Mouse (Mus musculus) cerebral cortex, adult 2 months (tissue): ENCODE results near the gene Shisa9.

Experiments used
- WGBS: fragments of 180-500 bp; shearing (Covaris S2); methylation state at CpG from one replicate; pipeline ENCODE4 v1.1.7; 2018; 5-methylcytosine and 5-hydroxymethylcytosine counted together

Gene Shisa9

DNA sequence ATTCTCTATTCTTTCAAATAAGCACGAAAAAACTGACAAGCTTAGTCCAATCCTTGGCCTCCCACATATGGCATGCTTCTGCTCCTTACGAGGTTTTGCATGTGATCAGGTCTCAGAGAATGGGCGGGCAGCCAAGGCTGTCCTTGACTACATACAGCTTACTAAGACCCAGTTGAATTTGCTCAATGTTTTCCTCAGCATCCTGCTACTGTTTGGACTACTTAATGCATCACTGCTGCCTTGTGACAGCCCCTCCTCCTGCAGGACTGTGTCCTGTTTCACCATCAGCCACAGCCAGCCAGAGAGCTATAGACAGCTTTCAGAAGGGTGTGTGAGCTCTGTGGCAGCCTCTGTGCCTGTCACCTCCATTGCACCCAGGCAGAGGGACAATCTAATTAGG lies 92.4 kb downstream of the Shisa9 start:
- WGBS = 34% methylated on average over 3 of the region's 3 CpGs

- WGBS = 75% methylated on average over 2 of the region's 2 CpGs
Observed at GRCm38 (mm10) chr16:12076700-12077099, 92.8 kb downstream of the Shisa9 start.

GRCm38 (mm10) chr16:12083082-12083481 lies 99.2 kb downstream of the Shisa9 start:
- WGBS = 56% methylated on average over 2 of the region's 2 CpGs

- 43% methylated on average over 5 of the region's 5 CpGs for WGBS
Observed at GRCm38 (mm10) chr16:12090604-12091235, 106.8 kb downstream of the Shisa9 start.

DNA sequence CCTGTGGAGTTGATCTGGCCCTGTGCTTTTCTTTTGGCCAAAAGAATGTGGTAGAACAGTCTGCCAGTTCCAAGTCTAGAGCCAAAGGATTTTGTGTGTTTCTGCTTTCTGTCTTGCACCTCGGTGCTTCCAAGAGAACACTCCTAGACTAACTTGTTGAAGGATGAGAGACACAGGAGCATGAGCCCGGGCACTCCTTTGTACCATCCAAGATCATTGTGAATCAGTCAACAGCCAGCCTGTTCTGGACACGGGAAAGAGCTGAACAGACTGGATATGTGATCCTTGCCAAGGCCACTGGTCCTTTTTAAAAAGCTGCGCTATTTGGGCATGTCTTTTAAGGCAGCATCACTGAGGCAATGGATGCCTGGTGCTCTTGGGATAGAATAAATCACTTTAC lies 109.3 kb downstream of the Shisa9 start:
- 53% methylated on average over 4 of the region's 4 CpGs for WGBS

DNA sequence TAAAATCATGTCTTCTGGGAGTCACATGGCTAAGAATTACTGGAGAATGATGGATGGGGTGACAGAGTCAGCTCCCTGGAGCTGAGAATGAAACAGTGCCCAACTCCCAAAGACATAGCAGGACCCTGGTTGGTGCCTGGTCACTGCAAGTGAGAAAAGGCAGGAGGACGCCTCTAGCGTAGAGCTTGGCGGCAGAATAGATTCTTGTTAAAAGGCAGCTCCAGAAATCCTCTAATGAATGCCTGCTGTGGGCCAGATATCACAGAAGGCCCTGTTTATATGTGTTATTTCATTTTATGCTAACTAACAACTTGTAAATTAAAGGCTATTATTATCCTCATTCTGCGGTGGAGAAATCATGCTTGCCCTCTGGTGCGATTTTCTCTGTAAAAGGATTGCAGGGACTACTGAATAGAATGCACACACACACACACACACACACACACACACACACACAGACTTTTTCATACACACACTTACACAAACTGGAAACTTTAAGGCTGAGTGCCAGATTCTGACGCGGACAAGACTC lies 110.9 kb downstream of the Shisa9 start:
- 47% methylated on average over 7 of the region's 7 CpGs for WGBS

DNA sequence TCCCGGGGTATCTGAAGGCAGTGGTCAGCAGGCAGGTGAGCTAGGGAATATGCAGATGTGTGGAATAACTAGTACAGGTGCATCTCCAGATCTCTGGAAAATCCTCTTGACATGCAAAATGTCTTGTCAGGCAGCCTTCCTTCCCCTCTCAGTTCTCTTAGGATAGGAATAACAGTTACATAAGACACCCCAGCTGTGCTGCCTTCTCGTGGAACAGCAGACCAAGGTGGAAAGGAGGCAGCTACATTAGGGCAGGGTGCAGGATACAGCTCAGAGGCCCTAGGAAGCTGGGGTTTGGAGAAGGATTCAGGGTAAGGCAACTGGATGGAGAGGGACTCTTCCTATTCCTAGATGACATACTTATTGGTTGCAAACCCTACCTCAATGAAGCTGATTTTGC lies 111.5 kb downstream of the Shisa9 start:
- 32% methylated on average over 2 of the region's 2 CpGs for WGBS

DNA sequence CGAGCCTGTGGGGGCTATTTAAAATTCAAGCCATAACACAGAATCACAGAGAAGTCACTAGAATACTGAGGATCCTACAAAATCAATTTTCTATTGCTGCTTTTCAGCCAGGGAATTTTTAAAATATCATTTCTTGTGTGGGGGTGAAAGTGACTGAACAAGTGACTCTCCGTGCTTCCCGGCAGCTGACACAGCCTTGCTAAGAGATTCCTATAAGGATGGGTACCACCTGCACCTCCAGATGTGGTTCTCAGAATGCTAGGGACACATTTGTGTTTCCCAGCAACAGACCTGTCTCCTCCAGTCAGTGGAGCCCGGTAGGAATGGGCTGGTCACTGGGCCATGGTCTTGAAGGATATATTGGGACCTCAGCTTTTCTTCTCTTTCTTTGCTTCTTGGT lies 124.5 kb downstream of the Shisa9 start:
- 48% methylated on average over 4 of the region's 4 CpGs for WGBS

GRCm38 (mm10) chr16:12110851-12111437 lies 127.0 kb downstream of the Shisa9 start:
- 39% methylated on average over 5 of the region's 5 CpGs for WGBS

DNA sequence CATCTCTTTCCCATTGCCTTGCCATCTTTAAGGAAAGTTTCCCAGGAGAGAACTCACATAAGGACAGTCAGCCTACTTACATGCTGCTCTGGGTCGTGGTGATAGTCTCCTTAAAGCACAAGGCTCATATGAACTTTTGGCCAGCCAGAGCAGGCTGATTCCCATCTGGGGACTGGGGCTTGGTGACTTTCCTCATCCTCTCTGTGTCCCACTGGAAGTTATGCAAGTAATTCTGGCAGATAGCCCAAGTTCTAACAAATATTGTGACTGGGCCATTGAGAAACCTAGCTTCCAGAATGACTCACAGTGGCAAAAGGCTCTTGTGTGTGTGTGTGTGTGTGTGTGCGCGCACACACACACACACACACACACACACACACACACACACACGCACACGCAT lies 130.5 kb downstream of the Shisa9 start:
- WGBS = 45% methylated on average over 5 of the region's 5 CpGs

DNA sequence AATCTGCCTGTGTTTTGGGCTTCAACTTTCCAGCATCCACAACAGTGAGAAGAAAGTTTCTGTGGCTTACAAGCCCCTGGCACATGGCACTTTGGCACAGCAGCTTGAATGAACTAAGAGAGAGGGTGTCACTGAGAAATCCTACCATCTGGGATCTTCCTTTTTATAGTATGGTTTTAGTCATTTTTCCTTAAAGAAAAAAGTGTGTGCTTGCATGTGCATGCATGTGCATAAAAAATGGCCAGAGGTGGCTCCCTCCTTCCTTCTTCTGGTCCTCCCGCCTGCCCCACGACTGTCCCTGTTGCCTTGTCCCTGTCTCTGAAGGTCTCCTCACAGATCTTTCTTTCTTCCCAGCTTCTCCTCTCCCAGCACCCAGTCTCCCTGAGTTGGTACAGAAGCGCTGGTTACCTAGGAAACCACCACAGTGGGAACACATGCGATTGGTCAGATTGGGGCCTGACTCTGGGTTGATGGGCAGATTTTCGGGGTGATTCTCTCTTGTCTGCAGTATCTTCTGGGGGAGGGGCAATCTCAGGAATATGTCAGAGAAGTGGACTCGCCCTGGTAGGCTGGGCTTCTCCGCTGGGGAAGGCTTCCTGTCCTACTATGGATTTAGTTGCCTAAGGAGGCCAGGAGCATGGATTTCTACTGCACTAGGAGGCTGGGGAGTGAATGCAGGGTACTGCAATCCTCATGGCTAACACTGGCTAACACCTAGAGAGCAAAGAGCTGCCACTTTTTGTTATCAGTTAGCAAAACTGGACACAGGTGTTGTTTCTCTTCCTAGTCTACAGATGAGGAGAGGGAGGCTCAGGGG lies 131.3 kb downstream of the Shisa9 start:
- 33% methylated on average over 7 of the region's 7 CpGs for WGBS

DNA sequence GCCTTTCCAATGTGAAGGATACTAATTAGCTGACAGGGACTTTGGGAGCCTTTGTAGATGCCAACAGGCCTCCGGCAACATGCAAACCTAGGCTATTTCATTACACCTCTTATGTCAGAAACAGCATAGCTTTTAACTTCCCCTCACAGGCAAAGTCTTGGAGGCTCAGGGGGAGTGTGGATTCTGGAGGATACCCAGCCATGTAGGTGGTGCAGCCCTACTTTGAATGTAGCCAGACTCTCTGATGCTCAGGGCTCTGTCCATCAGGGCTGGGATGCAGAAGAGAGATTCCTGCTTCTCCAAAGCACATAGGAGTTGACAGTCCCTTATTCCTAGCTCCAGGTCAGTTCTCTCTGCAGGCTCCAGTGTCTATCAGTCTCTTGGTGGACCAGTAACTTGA lies 133.0 kb downstream of the Shisa9 start:
- WGBS = 64% methylated on average over 1 of the region's 1 CpGs

GRCm38 (mm10) chr16:12119463-12119862 lies 135.6 kb downstream of the Shisa9 start:
- WGBS = 41% methylated on average over 3 of the region's 3 CpGs

GRCm38 (mm10) chr16:12129782-12130181 lies 145.9 kb downstream of the Shisa9 start:
- 50% methylated on average over 3 of the region's 3 CpGs for WGBS

GRCm38 (mm10) chr16:12151986-12152385 lies 168.1 kb downstream of the Shisa9 start:
- 64% methylated on average over 4 of the region's 4 CpGs for WGBS

DNA sequence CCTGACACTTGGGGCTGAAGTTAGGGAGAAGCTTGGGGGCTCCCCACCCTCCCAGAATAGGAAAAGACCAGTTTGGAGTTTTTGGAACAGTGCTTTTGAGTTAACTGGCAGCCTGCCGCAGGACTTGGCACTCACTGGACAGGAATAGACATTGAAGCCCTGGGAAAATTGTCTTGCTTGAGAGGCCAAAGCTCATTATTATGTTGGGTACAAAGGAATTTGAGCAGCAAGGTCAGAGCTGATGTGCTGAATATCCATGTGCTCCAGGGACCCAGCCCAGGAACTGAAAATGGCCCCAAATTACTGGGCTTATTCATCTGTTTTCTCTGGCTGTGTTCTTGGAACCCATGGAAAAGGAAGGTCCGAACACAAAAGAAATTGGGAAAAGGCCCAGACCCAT lies 170.6 kb downstream of the Shisa9 start:
- 60% methylated on average over 2 of the region's 2 CpGs for WGBS

GRCm38 (mm10) chr16:12173482-12174041 lies 189.6 kb downstream of the Shisa9 start:
- 94% methylated on average over 1 of the region's 1 CpGs for WGBS

- 42% methylated on average over 2 of the region's 2 CpGs for WGBS
Observed at GRCm38 (mm10) chr16:12178031-12178430, 194.1 kb downstream of the Shisa9 start.

- 49% methylated on average over 2 of the region's 2 CpGs for WGBS
Observed at GRCm38 (mm10) chr16:12189739-12190138, 205.8 kb downstream of the Shisa9 start.

GRCm38 (mm10) chr16:12196841-12197240 lies 212.9 kb downstream of the Shisa9 start:
- 56% methylated on average over 4 of the region's 4 CpGs for WGBS

- WGBS = 23% methylated on average over 5 of the region's 5 CpGs
Observed at GRCm38 (mm10) chr16:12197611-12198010, 213.7 kb downstream of the Shisa9 start.

DNA sequence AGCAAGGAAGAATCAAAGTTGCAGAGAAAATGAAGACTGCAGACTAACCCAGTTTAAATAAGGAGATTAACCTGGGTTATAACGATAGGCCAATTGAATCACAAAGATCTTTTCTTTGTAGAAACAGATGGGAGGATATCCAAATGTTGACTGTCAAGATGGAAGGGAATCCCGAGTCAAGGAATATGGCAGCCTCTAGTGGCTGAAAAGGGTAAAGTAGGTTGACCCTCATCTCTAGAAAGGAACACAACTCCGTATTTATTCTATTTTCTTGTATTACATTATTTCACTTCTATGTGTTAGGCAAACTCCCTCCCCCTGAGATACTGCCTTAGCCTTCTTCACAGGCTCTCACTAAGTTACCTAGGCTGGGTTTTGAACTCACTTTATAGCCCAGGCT lies 217.3 kb downstream of the Shisa9 start:
- WGBS = 19% methylated on average over 3 of the region's 3 CpGs
